Mouse (Mus musculus) liver, postnatal 0 days (tissue): ENCODE results near the gene Tldc1. TPM values are rescaled to one million over a fixed set of nuclear protein-coding genes. Genes with fewer than 3 reads are reported as not detected.

Experiments
- ATAC-seq: fragments of 200-750 bp; cut with Nextera tagmentation; 2 replicates; pipeline ENCODE4 v1.8.0; 2017; ENCODE audit warnings: mild to moderate bottlenecking, moderate library complexity
- DNase-seq: peaks from one replicate; pipeline ENCODE4 v3.0.0-alpha.2; 2016
- H3K27ac ChIP-seq: fragments of 300-500 bp; sonication (generic); 2 replicates; pipeline ENCODE4 v1.5.1; 2014; ENCODE audit warnings: antibody characterized with exemption, moderate library complexity, mild to moderate bottlenecking, low read depth
- H3K27me3 ChIP-seq: fragments of 300-500 bp; sonication (generic); 2 replicates; pipeline ENCODE4 v1.6.1; 2014; ENCODE audit warnings: low read length, control low read depth, mixed read lengths; ENCODE audit not compliant: insufficient read depth
- H3K36me3 ChIP-seq: fragments of 300-500 bp; sonication (generic); replicated peaks from 2 replicates; pipeline ENCODE4 v1.6.1; 2014; ENCODE audit warnings: mild to moderate bottlenecking, control low read depth, low read length, moderate library complexity, mixed read lengths; ENCODE audit not compliant: insufficient read depth
- H3K4me1 ChIP-seq: fragments of 300-500 bp; sonication (generic); 2 replicates; pipeline ENCODE4 v1.6.1; 2014; ENCODE audit warnings: antibody characterized with exemption, mild to moderate bottlenecking, control low read depth; ENCODE audit not compliant: insufficient read depth
- H3K4me2 ChIP-seq: fragments of 300-500 bp; sonication (generic); 2 replicates; pipeline ENCODE4 v1.6.1; 2014; ENCODE audit warnings: low read depth, mild to moderate bottlenecking, low read length, moderate library complexity, mixed read lengths
- H3K4me3 ChIP-seq: fragments of 300-500 bp; sonication (generic); 2 replicates; pipeline ENCODE4 v1.5.1; 2014; ENCODE audit warnings: low read depth, low read length
- H3K9ac ChIP-seq: fragments of 300-500 bp; sonication (generic); replicated peaks from 2 replicates; pipeline ENCODE4 v1.6.1; 2014; ENCODE audit warnings: mild to moderate bottlenecking, moderate library complexity
- H3K9me3 ChIP-seq: fragments of 300-500 bp; sonication (generic); 2 replicates; pipeline ENCODE4 v1.6.1; 2016; ENCODE audit warnings: mild to moderate bottlenecking, control low read depth, low read length, mixed read lengths
- CTCF ChIP-seq: sonication (generic); IDR thresholded peaks from 2 replicates; pipeline ENCODE4 v1.5.1; 2016; ENCODE audit warnings: antibody characterized with exemption, low read depth
- EP300 ChIP-seq: IDR thresholded peaks from 2 replicates; pipeline ENCODE4 v1.6.1; 2016; ENCODE audit warnings: antibody characterized with exemption, low read depth, mild to moderate bottlenecking
- WGBS: fragments of 180-500 bp; shearing (Covaris S2); extraction: QIAGEN DNeasy Blood & Tissue Kit; methylation state at CpG from one replicate; pipeline ENCODE4 v1.1.7; 2014; ENCODE audit not compliant: insufficient replicate concordance; 5-methylcytosine and 5-hydroxymethylcytosine counted together
- polyA plus RNA-seq: library from polyadenylated mRNA; unstranded; fragments of >200 nt; fragmentation: Nextera tagmentation; extraction: Ambion mirVana; gene quantifications from 2 replicates; pipeline ENCODE4 v1.2.1, GENCODE M21; 2015

The Tldc1 gene
- polyA plus RNA-seq, 1 experiment from 2014 or later: 4.6 TPM

- Histone ChIP-seq H3K4me1 (peaks cover 3% of the 10 kb centered on the region; the same call in 1 of the 2 replicates), H3K27me3 (no peaks in the 10 kb centered on the region), H3K9me3 (no peaks in the 10 kb centered on the region), H3K9ac (no peak overlapping the region), H3K4me3 (no peak overlapping the region), H3K4me2 (no peak overlapping the region), H3K27ac (0 out of 2 replicates have a peak overlapping the region, but pooled peaks have one; percentile 39), H3K36me3 (peaks cover 6% of the 10 kb centered on the region; the same call in 1 of the 2 replicates)
- WGBS: 64% methylated on average over 14 of the region's 14 CpGs
- TF ChIP-seq EP300 (no peak), CTCF (peak; percentile 23; the same call in 1 of the 2 replicates)
- ATAC-seq: peak; percentile 50
- peak; percentile 55 for DNase-seq
Observed at GRCm38 (mm10) chr8:119806422-119807263, 28.4 kb upstream of the Tldc1 start.

- TF ChIP-seq CTCF (no peak), EP300 (no peak)
- Histone ChIP-seq H3K27me3 (no peaks in the 10 kb centered on the region), H3K4me3 (no peak overlapping the region), H3K36me3 (peaks cover 6% of the 10 kb centered on the region; the same call in 1 of the 2 replicates), H3K4me1 (0 out of 2 replicates have a peak, but pooled peaks cover 2% of the 10 kb centered on the region), H3K4me2 (no peak overlapping the region), H3K9ac (no peak overlapping the region), H3K9me3 (no peaks in the 10 kb centered on the region), H3K27ac (no peak overlapping the region)
- DNase-seq: no peak
- no peak for ATAC-seq
- 70% methylated on average over 8 of the region's 8 CpGs for whole genome bisulfite sequencing
Observed at GRCm38 (mm10) chr8:119805275-119805674, 27.1 kb upstream of the Tldc1 start.

GRCm38 (mm10) chr8:119802592-119802991 lies 24.4 kb upstream of the Tldc1 start:
- H3K4me2 ChIP-seq: no peak overlapping the region
- H3K4me1 ChIP-seq: peaks cover 11% of the 10 kb centered on the region
- no peak for DNase-seq
- no peaks in the 10 kb centered on the region for H3K27me3 ChIP-seq
- TF ChIP-seq CTCF (peak; percentile 54), EP300 (no peak)
- H3K27ac ChIP-seq: no peak overlapping the region
- no peak for ATAC-seq
- no peak overlapping the region for H3K9ac ChIP-seq
- no peaks in the 10 kb centered on the region for H3K9me3 ChIP-seq
- 62% methylated on average over 1 of the region's 1 CpGs for WGBS
- H3K36me3 ChIP-seq: no peaks in the 10 kb centered on the region
- no peak overlapping the region for H3K4me3 ChIP-seq

GRCm38 (mm10) chr8:119801168-119801567 lies 23.0 kb upstream of the Tldc1 start:
- H3K27ac ChIP-seq: no peak overlapping the region
- no peaks in the 10 kb centered on the region for H3K9me3 ChIP-seq
- TF ChIP-seq EP300: no peak
- TF ChIP-seq CTCF: no peak
- peaks cover 11% of the 10 kb centered on the region for H3K4me1 ChIP-seq
- no peak for DNase-seq
- H3K4me3 ChIP-seq: no peak overlapping the region
- H3K36me3 ChIP-seq: no peaks in the 10 kb centered on the region
- no peaks in the 10 kb centered on the region for H3K27me3 ChIP-seq
- WGBS: 34% methylated on average over 4 of the region's 4 CpGs
- no peak for ATAC-seq
- no peak overlapping the region for H3K4me2 ChIP-seq
- no peak overlapping the region for H3K9ac ChIP-seq

- H3K9ac ChIP-seq: no peak overlapping the region
- no peaks in the 10 kb centered on the region for H3K27me3 ChIP-seq
- DNase-seq (no peak), ATAC-seq (no peak)
- 63% methylated on average over 2 of the region's 2 CpGs for WGBS
- no peaks in the 10 kb centered on the region for H3K9me3 ChIP-seq
- H3K4me1 ChIP-seq: peaks cover 9% of the 10 kb centered on the region
- peak overlapping the region; percentile 56 for H3K4me2 ChIP-seq
- no peaks in the 10 kb centered on the region for H3K36me3 ChIP-seq
- H3K27ac ChIP-seq: 0 out of 2 replicates have a peak overlapping the region, but pooled peaks have one; percentile 22
- TF ChIP-seq CTCF (no peak), EP300 (no peak)
- H3K4me3 ChIP-seq: no peak overlapping the region
Observed at GRCm38 (mm10) chr8:119798965-119799264, 20.7 kb upstream of the Tldc1 start.

GRCm38 (mm10) chr8:119798170-119798964 lies 20.2 kb upstream of the Tldc1 start:
- Histone ChIP-seq H3K27me3 (no peaks in the 10 kb centered on the region), H3K4me3 (peak overlapping the region; percentile 13; the same call in 1 of the 2 replicates), H3K27ac (0 out of 2 replicates have a peak overlapping the region, but pooled peaks have one; percentile 22), H3K4me2 (peak overlapping the region; percentile 56), H3K4me1 (peaks cover 9% of the 10 kb centered on the region), H3K9ac (no peak overlapping the region), H3K36me3 (no peaks in the 10 kb centered on the region), H3K9me3 (no peaks in the 10 kb centered on the region)
- no peak for TF ChIP-seq EP300
- peak; percentile 48 for ATAC-seq
- DNase-seq: peak; percentile 69
- WGBS: 10% methylated on average over 15 of the region's 15 CpGs
